Mouse (Mus musculus) left cerebral cortex, adult 9 months (tissue): ENCODE results near the gene Tab1.

ENCODE experiments used
- DNase-seq, 2 experiments: peaks; one replicate each; pipeline ENCODE4 v3.0.0; 2022; ENCODE audit warnings: low spot score in 2 of 2

Gene Tab1

DNA sequence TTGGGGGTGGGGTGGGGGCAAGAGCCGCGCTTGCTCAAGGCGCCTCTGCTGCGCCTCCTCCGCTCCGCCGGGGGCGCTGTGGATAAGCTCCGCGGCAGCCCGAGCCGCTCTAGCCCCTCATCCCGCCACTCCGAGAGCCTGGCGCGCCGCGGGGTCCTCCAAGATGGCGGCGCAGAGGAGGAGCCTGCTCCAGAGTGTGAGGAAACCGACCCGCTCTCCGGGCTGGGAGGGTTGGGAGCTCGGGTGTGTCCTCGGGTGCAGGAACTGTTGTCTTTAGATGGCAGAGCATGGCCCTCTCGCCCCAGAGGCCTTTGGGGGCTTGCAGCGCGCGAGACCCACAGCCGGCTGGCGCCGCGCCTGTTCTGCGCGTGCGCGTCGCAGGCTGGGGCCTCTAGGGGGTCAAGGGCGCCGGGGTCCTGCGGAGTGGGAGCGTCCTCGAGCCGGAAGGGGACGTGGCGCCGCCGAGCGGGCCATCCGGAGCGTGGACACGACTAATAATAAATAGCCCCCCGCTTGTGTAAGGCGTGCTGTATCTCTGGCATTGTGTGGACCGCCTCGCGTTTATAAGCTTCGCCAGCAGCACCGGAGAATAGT is at the start of gene Tab1:
Gene Tab1, plus strand, starts transcription at position 135 of the 594 bp plus-strand sequence.
- DNase-seq: peak; percentile 75 to 92

DNA sequence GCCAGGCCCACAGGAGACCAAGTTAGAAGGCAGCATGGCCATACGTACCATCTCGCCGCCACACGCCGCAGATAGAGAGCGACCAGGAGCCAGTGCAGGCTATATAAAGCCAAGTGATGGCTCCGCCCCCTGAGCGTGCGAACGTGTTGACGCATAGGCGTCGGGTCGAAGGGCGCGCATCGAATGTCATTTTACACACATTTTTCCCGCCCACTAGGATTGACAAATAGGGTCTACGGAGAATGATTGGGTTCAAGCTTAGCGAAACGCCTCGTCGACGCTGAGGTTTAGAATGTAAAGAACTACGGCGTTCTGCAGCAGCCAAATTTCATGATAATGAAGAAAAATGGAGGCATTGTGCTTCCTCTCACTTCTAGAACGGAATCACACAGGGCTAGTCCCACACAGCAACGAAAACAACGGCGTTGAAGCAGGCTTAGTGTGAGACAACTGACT is 49.6 kb upstream of the Tab1 start:
- peak; percentile 97 to 99 for DNase-seq

DNA sequence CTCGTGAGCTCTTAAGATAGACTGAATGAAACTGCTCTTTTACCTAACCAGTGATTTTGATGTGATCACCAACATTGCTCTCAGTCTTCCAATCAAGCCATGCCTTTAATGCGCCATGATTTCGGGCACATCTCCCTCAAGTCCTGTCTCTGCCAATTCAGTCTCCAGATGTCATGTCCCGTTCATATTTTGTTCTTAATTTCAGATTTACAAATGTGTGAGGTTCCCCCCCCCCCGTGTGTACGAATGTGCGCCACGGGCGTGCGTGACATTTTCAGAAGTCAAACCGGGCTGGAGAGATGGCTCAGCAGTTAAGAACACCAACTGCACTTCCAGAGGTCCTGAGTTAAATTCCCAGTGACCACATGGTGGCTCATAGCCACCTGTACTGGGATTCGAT is 49.2 kb upstream of the Tab1 start:
- DNase-seq: no peak

DNA sequence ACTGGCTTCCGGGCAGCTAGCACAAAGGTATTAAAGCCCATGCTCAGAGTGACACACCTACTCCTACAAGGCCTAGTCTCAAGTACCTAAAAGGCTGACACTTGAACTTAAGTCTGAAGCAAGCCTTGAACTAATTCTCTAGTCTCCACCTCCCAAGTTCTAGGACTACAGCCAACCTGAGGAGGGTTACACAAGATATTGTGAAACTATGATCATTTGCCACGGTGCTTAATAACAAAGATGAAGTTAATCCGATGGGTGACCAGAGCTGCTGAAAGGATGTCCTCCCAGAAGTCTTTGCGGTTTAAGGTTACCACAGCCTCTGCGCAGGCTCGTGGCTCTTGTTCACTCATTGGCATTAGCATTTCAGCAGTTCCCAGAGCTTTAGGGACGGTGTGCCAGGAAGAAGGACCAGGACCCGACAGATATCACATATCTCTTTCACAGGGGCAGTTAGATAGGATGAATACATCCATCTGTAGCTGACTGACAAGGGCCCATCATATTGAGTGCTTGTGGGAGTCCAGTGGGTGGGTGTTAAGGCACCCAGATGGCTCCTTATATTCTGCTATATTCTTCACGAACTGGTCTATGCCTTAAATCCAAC is 45.4 kb upstream of the Tab1 start:
- DNase-seq: no peak

DNA sequence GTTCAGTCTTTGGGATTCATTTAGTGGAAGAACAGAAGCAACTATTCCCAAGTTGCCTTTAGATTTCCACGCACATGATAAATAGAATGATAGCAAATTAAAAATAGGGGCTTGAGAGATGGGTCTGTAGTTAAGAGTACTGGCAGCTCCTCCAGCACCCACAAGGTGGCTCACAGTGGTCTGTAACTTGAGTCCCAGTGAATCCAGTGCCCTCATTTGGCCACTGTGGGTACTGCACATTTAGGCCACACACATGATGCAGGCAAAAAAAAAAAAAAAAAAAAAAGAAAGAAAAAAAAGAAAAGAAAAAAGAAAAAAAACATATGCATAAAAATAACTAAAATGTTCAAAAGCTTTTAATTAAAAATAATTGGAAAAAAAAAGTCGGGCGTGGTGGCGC is 44.3 kb upstream of the Tab1 start:
- DNase-seq: peak in 1 of 2 experiments; percentile 97

DNA sequence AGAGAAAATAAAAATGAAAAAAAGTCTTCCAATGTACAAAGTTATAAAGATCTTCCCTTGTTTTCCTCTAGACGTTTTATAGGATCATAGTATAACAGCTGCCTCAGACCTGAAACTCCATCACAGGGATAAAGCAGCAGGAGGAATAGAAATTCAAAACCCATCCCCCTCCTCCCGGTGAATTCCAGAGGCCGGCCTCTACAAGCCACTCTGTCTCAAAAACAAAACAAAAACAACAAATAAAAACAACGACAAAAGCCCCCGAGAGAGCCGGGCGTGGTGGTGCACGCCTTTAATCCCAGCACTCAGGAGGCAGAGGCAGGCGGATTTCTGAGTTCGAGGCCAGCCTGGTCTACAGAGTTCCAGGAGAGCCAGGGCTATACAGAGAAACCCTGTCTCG is 42.8 kb upstream of the Tab1 start:
- DNase-seq: no peak

DNA sequence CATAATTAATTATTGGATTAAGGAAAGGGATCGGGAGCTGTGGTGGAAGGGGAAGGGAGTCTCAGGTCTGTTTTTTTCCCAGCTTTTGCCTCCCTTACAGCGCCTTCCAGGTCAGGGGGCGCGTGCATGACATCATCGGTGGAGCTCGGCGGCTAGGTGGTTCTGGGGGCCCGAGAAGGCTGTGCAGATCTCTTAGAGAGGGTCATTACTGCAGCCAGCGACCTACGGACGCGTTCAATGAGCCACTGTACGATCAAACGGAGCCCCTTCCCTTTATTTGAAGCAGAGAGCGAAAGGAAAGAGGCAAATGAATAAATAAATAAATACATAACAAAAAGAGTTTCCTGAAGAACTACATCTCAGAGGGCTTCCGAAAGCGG is 42.2 kb upstream of the Tab1 start:
- no peak for DNase-seq

DNA sequence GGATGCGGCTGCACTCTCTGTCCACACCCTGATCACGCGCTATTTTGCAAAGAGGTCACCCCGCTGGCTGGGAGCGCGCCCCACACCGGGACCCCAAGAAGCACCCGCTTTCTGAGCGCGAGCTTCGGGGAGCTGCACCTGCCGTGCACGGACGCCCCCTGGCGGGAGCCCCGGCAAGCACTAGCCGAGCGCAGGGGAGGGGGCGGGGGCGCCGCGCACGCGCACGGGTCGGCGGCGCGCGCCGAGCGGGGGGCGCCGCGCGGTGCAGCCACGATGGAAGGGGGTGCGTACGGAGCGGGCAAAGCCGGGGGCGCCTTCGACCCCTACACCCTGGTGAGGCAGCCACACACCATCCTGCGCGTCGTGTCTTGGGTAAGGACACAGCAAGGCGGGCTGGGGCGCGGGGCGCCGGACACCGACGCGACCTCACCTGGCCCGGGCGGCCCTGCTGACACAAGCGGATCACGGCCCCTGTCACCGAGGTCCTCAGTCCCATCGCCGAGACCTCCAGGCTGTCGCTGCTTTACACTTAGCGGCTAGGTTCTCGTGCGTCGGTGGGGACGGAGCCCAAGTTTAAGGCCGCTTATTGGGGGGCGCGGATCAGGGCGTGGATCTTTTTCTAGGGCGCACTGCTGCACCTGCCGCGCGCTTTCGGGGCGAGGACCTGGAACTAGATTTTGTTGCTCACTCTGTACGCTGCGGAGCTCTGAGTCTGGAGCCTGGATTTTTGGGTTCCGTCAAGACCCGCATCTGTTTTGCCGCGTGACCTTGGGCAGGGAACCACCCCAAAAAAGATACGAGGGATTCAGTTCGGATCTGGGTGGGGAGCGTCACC is 41.6 kb upstream of the Tab1 start, which contains the start of the genes Syngr1 and Rpl3:
Gene Syngr1, plus strand, starts transcription at position 214 of the 835 bp plus-strand sequence.
Gene Rpl3, minus strand, starts transcription at position 748 of the 835 bp plus-strand sequence.
- peak in 1 of 2 experiments; percentile 80 for DNase-seq

DNA sequence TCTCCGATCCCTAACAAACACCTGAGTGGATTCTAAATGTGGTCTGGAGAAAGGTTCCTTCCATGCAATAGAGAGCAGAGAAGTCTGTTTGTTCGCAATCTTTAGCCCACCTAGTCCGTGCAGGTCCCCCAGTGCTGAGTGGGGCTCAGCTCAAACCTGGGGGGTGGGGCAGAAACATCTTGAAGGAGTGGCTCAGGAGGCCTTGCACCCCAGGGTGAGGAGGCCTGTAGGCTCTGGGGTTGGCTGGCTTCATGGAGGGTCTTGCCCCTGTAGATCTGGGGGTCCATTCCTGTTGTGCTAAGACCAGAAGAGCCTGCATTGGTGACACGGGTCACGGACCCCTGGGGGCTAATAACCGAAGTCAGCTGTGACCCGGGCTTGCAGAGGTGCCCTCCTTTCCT is 40.9 kb upstream of the Tab1 start:
- DNase-seq: no peak

DNA sequence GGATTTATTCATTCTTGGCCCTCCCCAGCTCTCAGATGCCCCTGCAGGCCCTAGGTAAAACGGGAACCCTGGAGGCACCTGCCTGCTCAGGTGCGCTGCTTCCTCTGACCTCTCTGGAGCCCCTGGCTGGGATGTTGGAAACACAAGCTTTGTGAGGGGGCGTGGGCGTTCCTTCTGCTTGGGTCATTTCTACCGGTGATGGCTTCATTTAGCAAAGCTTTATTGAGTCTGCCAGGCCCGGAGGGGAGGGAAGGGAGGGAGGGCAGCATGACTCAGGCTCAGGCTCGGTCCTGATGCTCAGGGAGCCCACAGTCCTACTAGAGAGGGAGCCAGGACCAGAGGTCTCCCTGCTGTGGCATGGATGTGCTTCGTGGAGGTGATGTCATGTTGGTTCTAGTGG is 40.3 kb upstream of the Tab1 start:
- DNase-seq: no peak

DNA sequence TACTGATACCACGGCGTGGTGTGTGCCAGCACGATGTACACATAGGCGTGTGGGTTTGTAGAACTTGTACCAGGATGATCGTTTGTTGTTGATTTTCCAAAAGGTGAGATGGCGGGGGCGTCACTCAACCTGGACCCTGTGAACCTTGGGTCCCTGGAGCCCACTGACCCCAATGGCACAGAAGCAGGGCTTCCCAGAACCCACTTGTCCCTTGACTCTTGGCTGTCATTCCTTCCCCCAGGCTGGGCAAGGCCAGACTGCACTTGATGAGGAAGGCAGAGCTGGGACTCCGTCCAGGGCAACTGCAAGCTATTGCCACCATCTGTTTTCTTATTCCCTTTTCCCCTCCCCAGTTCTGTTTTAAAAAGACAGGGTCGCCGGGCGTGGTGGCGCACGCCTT is 38.7 kb upstream of the Tab1 start:
- no peak for DNase-seq

DNA sequence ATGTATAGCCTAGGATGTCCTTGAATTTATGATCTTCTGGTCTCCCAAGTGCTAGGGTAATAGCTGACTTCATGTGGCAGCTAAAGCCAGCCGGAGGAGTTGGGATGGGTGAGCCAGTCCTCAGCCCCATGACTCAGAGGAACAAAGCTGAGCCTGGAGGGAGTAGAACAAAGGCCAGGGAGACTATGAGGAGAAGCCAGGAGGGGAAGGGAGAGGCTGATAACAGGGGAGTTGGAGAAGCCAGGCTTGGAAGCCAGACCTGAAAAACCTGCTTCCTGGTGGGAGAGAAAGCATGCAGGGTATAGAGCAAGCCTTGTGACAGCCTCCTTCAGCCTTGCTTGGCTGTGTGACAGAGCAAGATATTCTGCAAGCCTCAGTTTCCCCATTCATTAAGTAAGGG is 37.3 kb upstream of the Tab1 start:
- no peak for DNase-seq

DNA sequence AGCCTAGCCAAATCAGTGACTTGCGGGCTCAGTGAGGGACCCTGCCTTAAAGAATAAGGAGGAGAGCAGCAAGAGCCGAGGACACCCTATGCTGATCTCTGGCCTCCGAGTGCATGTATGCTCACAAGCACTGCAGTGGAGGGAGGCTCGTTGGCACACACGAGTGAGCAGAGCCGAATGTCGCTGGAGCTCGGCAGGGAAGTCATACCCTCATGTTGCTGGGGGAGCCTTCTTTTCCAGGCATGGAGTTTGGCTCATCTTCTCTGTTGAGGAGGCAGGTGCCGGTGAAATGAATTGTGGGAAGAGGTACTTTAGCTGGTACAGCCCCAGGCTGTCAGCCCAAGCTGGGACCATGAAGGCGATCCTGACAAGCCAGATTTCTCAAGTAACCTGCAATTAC is 36.5 kb upstream of the Tab1 start:
- no peak for DNase-seq

DNA sequence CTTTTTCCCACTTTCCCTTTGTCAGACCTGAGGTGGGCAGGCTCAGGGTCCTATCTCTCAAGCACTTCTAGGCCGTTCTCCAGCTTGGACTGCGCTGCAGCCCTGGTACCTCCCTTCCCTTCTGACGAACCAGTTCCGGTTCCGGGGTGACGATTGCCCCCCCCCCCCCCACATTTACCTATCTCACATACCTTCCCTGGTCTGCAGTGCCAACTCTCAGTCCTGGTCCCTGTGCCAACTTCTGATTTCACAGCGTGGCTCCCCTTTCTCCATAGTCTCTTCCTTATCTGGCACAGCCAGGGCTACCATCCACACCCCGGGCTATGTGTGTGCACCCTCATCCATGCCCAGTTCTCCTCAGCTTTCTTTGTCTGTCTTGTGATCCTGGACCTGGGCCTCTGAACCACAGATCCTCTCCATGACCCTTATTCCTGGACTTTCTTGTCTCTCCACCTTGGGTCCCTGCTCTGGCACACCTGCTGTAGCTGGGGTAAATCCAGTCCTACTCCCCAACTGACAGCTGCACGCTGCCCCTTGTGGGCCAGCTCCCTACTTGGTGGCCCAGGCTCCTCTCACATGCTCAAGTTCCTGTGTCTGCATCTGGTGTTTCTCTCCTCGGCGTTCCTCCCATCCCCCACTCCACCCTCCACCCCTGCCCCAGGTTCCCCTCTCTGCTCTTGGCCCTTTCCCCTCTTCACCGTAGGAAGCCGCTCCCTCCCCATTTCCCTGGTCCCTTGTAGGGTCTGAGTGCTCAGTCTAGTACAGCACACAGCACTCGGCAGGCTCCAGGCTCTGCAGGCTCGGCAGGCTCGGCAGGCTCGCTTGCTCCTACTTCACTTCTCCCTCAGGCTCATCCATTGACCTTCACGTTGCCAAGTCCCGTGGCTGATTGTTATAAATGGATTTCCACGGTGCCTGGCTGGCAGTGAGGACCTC is 35.7 kb upstream of the Tab1 start:
- DNase-seq: no peak

DNA sequence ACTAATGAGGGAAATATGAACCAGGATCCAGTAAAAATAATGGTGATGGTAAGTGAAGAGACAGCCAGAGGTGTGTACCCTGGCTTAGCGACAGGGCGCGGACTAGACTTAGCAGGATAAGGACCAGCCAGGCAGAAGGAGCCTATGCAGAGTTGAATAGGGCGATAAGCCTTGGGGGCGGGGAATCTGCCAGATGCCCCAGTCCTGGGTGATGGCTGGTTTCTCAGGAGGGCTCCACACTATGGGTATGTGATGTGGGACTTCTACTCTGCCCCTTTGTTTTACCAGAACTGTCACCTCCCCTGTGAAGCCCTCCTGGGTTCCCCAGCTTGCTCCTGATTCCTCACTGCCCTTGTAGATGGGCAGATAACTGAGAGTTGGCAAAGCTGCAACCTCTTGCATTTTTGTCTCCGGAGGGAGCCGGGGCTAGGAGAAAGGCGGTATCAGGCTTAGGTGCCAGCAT is 34.9 kb upstream of the Tab1 start:
- DNase-seq: no peak

DNA sequence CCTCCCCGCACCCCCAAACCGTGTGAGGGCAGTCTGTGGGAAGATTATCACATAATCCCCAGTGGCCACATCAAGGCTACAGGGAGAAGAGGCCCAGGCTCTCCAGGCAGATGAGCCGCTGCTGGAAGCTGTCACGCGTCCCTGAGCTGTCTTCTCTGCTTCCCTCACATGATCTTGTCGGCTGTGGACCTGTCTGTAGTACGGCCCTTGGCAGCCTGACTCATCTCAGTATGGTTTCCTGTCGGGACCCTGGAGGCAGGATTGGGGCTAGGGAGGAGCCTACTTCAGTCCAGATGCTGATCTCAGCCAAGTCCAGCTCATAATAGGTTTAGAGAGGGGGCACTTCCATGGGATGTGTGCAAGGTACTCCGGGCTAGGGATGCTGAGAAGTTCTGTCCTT is 34.1 kb upstream of the Tab1 start:
- DNase-seq: no peak

DNA sequence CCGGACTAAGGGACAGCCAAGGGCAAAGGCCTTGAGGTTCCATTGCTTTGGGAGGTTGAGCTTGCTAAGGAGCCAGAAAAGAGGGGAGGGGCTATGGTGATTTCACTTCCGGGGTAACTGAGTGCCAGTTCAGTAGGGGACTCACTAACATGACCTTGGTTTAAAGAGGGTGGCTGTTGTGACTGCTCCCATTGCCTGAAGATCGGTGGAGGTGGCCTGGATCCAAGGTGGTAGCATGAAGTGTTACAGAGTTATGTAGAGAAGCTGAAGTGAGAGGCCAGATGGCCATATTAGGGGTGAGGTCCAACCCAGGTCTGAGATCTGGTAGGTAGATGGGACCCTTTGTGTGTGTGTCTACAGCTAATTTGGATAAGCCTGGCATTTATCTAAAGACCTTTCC is 33.5 kb upstream of the Tab1 start:
- DNase-seq: no peak

DNA sequence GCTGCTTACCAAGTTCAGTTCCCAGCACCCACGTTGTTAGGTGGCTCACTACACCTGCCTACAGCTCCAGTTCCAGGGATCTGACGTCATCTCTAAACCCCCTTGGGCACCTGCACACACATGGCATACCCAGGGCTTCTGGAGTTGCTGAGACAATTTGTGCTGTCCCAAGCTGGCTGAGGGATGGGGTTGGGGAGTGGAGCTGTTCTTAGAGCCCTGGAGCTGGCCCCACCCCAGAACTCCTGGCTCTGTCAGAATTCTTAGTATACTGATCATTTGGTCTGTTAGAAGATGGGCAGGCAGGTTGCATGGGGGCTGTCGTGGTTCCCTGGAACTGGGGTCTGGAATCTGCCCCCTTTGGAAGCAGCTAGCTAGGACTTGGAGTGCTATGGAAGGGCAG is 32.7 kb upstream of the Tab1 start:
- DNase-seq: no peak

DNA sequence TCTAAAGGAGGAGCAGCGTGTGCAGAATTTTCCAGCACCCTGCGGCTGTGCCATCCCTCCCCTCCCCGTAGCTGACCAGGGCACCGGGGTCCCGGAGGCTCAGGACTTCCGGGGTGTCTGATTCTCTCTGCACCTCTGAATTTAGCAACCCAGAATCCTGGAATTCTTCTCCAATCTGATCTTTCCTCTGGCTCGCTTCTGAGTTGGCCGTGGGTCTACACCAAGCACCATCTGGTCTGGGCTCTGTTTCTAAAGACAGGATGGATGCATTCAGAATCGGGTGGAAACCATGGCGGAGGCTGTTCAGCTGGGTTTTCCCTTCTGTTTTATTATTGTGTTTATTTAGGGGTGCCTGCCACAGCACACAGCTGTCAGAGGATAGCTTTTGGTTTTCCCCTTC is 32.1 kb upstream of the Tab1 start:
- peak in 1 of 2 experiments; percentile 75 for DNase-seq

DNA sequence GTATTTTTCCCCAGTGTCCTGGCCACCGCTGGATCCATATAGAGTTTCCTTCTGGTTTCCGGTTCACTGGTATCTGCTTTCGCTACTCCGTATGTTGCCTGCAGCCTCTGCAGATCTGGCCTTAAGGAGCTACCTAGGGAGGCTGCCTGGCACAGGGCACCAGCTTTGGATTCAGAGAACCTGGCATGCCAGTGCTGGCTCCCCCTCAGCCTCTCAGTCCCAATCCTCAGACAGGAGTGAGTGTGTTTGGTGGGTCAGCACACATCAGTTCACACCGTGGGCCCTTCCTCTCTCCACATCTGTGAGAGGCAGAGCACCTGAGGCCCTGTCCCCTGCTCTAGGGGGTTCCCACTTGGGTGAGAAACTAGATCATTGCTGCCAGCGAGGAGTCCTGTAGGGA is 31.4 kb upstream of the Tab1 start:
- no peak for DNase-seq

DNA sequence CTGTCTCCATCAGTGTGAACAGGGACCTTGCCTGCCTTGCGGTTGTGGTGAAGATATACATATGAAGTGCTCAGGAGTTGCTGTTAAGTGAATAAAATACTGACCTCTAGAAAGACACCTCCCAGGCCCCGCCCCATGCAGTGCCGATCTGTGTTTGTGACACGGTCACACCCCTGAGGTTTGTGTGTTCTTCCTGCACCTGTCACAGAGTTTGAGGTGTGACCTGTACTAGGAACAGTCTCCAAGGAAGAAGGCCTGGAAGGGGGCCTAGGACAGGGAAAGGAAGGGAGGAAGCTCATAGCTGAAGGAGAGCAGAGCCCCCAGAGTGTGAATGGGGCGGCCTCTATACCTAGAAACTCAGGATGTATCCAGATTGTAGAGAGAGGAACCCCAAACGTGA is 30.4 kb upstream of the Tab1 start:
- DNase-seq: no peak
